Mouse (Mus musculus) heart, adult 18-20 months (tissue): ENCODE results near the gene Rxrb. TPM values are rescaled to one million over a fixed set of nuclear protein-coding genes. Genes with fewer than 3 reads are reported as not detected.
A peak's percentile ranks its signal among the peaks of the same experiment; 100 is the strongest.

ENCODE experiments used
- DNase-seq, 2 experiments: peaks; one replicate each; pipeline ENCODE4 v3.0.0; 2021 to 2022; ENCODE audit warnings: mixed read lengths in 1 of 2
- microRNA-seq, 2 experiments: library from miRNA; unstranded; fragments of <30 nt; microRNA quantifications; one replicate each; pipeline ENCODE4 v1.2.0; 2022
- total RNA-seq, 2 experiments: library from RNA; stranded (reverse); gene quantifications; 2 replicates each; pipeline ENCODE4 v1.2.3; 2021

The Rxrb gene
- total RNA-seq, 2 experiments from 2014 or later, result 42.3 to 45.4 TPM

DNA sequence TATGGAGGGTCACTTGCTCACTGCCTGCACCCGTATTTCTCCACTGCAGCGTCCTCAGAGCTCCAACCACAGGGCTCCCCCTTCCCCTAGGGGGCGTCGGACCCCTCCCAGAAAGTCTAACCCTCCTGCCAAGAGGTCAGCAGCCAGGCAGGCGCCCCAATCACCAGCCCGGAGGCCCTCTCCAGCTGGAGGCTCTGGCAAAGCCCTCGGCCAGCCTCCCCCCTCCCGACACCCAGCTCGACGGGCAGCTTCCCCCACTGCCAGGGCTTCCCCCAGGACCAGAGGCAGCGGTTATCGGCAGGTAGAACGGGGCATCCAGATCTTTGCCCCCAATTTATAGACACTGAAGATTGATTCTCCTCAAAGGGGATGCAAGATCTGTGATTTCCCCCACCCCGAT is 14.3 kb downstream of the Rxrb start:
- DNase-seq, result no peak

DNA sequence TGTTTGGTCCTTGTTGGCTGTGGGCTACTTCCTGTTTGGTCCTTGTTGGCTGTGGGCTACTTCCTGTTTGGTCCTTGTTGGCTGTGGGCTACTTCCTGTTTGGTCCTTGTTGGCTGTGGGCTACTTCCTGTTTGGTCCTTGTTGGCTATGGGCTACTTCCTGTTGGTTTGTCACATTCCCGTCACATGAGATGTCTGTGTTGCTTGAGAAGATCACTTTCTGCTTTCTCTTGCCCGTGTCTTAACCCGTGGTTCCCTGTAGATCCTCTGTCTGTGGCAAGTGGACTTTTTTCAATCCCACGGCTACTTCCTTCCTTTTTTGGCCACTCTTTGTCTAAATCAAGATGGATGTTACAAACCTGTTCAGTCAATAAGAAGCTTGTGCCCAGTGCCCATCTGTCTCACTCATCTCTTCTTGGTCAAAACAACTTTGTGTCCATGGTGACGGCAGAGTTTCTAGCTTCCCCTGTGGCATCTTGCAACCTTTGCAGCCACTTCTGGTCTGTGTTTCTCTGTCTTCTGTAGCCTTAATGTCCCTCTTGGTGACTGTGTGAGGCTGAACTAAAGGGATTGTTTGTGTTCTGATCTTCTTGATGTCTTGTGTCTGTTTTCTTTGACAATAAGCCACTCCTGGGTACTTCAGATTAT is 15.9 kb downstream of the Rxrb start:
- no peak for DNase-seq

DNA sequence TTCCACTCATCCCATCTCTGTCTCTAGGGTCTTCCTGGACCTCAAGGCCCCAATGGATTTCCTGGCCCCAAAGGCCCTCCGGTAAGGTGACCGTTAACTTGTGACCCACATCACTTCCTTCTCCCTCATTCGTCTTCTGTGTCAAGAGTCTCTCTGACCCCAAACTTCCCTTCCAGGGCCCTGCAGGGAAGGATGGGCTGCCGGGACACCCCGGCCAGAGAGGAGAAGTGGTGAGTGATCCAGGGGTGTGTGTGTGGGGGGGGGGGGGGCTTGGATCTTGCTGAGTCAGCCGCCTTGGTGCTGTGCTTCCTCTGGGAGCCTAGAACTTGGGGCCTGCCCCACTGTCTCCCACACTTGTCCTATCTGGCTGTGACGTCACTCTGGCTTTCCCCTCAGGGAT is 25.6 kb downstream of the Rxrb start:
- no peak for DNase-seq

DNA sequence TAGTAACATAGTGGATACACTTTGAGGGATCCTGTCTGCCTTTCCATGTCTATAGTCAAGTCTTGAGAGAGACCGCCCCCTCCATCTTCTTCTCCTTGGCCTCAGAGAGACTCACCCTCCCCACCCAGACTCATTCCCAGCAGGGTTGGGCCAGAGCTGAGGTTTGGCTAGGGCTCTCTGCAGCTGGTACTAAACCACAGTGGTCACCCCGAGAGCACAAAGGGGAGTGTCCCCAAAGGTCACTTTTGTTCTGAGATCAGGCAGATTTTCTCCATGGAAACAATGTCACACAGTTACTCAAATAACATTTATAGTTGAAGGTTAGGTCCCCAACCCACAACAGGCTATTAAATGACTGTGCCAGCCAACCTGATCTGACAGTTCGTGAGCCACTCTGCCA is 37.3 kb downstream of the Rxrb start:
- DNase-seq, result no peak

DNA sequence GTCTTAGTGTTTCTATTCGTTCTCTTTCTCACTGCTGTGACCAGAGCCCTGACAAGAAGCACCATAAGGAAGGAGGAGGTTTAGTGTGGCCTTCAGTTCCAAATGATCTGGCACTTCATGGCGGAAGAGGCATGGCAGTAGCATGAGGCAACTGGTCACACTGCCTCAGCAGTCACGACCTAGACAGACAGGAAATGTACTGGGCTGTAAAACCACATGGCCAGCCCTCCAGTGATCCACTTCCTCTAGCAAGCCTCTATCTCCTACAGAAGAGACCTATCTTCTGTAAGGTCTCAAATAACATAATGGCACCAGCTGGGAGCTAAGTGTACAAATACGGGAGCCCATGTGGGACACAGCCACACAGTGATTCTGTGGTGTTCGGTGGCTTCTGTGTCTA is 40.5 kb downstream of the Rxrb start:
- DNase-seq, result no peak

DNA sequence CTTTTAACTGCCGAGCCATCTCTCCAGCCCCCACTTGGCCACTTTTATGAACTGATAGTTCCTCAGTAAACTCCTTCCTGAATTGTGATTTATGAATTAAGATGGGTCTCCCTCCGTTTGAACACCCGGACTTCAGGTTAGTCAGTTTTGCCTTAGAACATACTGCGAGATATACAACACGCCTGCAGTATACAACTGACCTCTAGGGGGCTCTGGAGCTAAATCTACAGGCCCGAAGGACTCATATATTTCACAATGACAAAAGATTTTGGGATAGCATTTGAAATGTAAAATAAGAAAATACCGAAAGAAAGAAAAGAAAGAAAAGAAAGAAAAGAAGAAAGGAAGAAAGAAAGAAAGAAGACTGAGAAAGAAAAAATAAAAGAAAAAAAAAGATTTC is 43.7 kb downstream of the Rxrb start:
- DNase-seq, result peak; percentile 61 to 90

DNA sequence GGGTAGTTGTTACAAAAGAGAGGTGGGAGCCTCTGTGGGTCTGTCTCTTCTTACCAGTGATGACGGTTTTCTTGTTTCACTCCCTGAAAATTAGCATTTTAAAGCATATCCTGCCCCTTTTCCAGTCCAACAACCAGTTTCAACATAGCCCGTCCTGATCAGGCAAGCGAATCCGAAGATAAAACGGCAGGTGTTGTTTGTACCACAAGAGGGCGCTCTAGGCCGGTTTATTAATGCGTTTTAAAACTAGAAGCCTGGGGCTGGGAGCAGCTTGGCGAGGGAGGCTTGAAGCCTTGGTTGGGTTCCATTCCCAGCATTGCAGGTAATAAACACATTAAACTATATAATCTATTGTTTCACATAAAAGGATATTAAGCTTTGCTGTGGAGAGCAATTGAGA is 45.9 kb downstream of the Rxrb start:
- peak; percentile 54 to 84 for DNase-seq

DNA sequence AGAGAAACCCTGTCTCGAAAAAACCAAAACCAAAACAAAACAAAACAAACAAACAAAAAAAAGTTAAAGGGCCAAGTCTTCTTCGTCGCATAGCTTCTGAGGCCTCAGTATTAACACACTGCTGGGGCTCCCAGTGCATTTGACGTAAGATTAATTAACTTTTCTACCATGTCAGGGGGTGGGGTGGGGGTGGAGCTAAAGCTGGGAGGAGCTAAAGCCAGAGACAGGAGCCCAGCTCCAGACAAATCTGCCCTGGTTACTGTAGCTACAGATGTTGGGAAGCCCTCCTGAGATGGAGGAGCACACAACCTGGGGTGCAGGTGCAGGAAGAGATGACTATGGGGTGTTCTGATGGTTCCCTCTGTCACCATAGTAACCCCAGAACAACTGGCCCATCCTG is 46.5 kb downstream of the Rxrb start:
- no peak for DNase-seq

DNA sequence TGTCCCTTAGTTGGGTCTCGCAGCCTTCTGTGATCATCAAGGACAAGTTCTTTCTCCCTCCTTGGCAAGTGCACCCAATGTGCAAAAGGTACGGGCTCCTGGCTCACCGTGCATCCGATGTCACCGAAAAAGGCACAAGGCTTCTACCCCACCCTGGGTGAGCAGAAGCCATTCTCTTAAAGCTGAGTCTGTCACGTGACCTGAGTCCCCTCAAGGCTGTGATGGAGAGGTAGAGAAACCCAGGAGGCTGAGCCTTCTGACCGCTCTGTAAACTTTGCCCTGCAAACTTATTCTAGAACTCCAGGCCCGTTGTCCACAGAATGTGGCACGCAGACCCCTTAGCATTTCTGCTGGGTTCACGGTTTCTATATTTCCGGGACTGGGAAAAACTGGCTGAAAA is 47.4 kb downstream of the Rxrb start:
- DNase-seq, result no peak

DNA sequence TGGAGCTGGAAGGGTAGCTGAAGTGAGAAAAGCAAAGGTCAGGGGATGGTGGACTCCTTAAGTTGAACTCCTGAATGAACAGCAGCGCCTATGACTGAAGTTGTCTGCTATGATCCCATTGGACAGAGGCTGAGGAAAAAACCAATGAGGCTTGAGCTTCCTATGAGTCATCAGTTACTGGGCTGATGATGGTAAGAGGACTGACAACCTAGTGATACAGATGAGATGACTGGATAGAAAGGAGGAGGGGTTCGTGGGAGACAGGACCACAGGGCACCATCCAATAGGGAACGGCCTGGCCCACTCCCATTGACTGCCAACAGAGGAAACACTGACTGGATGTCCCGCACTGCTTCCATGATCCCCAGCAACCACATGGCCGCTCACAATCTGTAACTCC is 48.0 kb downstream of the Rxrb start:
- DNase-seq, result peak in 1 of 2 experiments; percentile 59

DNA sequence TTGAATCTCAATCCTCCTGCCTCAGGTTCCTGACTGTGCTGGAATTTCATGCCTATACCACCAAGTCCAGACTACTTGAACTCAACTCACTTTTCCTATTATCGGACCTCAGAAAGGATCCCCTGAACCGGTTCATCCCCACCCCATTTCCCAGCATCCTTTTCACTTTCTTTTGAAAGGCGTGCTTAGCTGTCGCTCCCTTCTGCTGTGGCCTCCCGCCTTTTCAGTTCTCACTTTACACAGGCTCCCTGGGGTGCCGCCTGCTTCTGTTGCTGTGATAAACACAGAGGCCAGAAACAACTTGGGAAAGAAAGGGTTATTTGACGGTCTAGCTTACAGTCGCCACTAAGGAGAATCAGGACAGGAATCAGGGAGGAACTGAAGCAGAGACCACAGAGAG is 51.5 kb downstream of the Rxrb start:
- DNase-seq, result no peak

DNA sequence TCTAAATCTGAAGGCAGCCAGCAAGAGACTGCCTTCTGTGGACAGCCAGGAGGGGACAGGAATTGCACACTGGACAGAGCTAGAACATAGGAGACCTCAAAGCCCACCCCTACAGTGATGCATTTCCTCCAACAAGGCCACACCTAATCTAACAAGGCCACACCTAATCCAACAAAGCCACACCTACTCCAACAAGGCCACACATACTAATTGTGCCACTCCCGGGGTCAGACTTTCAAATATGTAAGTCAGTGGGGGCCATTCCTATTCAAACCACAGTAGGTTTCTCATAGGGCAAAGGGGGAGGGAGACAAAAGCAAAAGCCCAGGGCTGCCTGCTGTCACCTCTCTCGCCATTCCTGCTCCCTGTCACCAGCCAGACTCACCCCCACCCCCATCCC is 55.8 kb downstream of the Rxrb start:
- DNase-seq, result no peak

Small RNA genes within 50 kb of the gene (microRNA-seq; reads per million reads assigned to microRNA genes)
- gene Mir219a-1, result 0 to 0.81 reads per million in 2 experiments
- gene Mir219c, result 0 reads per million in 2 experiments

Other genes with a start within 250 kb of the Rxrb start
- 10 to 100 TPM in 1 of 2 experiments, 1 to 10 TPM in 1; 5.5 to 12.2 TPM for gene Angptl4, start 250.0 kb upstream of the Rxrb start, total RNA-seq
- gene Kank3, start 221.3 kb upstream of the Rxrb start, total RNA-seq, result 10 to 100 TPM; 49.0 to 64.9 TPM
- gene Rps28, start 207.2 kb upstream of the Rxrb start, total RNA-seq, result 100 to 1,000 TPM; 702 to 791 TPM
- 100 to 1,000 TPM; 645 to 655 TPM for gene Ndufa7, start 207.2 kb upstream of the Rxrb start, total RNA-seq
- gene Cd320, start 188.7 kb upstream of the Rxrb start, total RNA-seq, result 10 to 100 TPM; 31.8 to 34.9 TPM
- not detected for gene Gm7029, start 158.0 kb upstream of the Rxrb start, total RNA-seq
- gene Kifc1, start 141.2 kb upstream of the Rxrb start, total RNA-seq, result 1 to 10 TPM in 1 of 2 experiments, under 1 TPM in 1; 0.80 to 1.4 TPM
- not detected for gene Platr17, start 126.7 kb upstream of the Rxrb start, total RNA-seq
- 10 to 100 TPM; 12.3 to 20.7 TPM for gene Daxx, start 122.4 kb upstream of the Rxrb start, total RNA-seq
- 100 to 1,000 TPM; 111 to 115 TPM for gene Tapbp, start 115.9 kb upstream of the Rxrb start, total RNA-seq
- 10 to 100 TPM; 15.6 to 16.6 TPM for gene Zbtb22, start 115.9 kb upstream of the Rxrb start, total RNA-seq
- 10 to 100 TPM; 30.9 to 31.8 TPM for gene Rgl2, start 102.3 kb upstream of the Rxrb start, total RNA-seq
- gene Pfdn6, start 91.5 kb upstream of the Rxrb start, total RNA-seq, result 10 to 100 TPM; 69.9 to 76.1 TPM
- 10 to 100 TPM; 10.3 to 10.9 TPM for gene Wdr46, start 91.2 kb upstream of the Rxrb start, total RNA-seq
- gene B3galt4, start 80.3 kb upstream of the Rxrb start, total RNA-seq, result 1 to 10 TPM; 1.3 to 1.8 TPM
- 10 to 100 TPM; 36.8 to 39.7 TPM for gene Vps52, start 76.0 kb upstream of the Rxrb start, total RNA-seq
- gene Rps18, start 75.8 kb upstream of the Rxrb start, total RNA-seq, result 100 to 1,000 TPM; 419 to 435 TPM
- 100 to 1,000 TPM; 204 to 337 TPM for gene H2-K1, start 31.5 kb upstream of the Rxrb start, total RNA-seq
- gene Ring1, start 7.1 kb upstream of the Rxrb start, total RNA-seq, result 10 to 100 TPM; 13.2 to 16.9 TPM
- gene H2-Ke6, start 3.8 kb upstream of the Rxrb start, total RNA-seq, result 100 to 1,000 TPM; 131 to 137 TPM
- gene Slc39a7, start 130 bp upstream of the Rxrb start, total RNA-seq, result 10 to 100 TPM; 66.3 to 67.0 TPM
- gene Col11a2, start 7.6 kb downstream of the Rxrb start, total RNA-seq, result 1 to 10 TPM in 1 of 2 experiments, under 1 TPM in 1; 0.55 to 1.7 TPM
- gene H2-Oa, start 60.5 kb downstream of the Rxrb start, total RNA-seq, result 1 to 10 TPM in 1 of 2 experiments, not detected in 1; 1.6 TPM
- 1 to 10 TPM; 5.9 to 7.2 TPM for gene H2-DMa, start 87.7 kb downstream of the Rxrb start, total RNA-seq
- gene Brd2, start 90.8 kb downstream of the Rxrb start, total RNA-seq, result 10 to 100 TPM; 64.5 to 79.0 TPM
- gene H2-DMb2, start 111.5 kb downstream of the Rxrb start, total RNA-seq, result 1 to 10 TPM; 2.0 to 7.5 TPM
- gene H2-DMb1, start 121.3 kb downstream of the Rxrb start, total RNA-seq, result 1 to 10 TPM; 3.0 to 3.9 TPM
- 10 to 100 TPM in 1 of 2 experiments, 1 to 10 TPM in 1; 5.7 to 11.4 TPM for gene Tap1, start 155.7 kb downstream of the Rxrb start, total RNA-seq
- gene Psmb9, start 156.0 kb downstream of the Rxrb start, total RNA-seq, result 10 to 100 TPM; 13.1 to 25.3 TPM
- gene Psmb8, start 165.9 kb downstream of the Rxrb start, total RNA-seq, result 10 to 100 TPM; 19.5 to 34.4 TPM
- 10 to 100 TPM; 25.3 to 33.3 TPM for gene Tap2, start 171.7 kb downstream of the Rxrb start, total RNA-seq
- 1 to 10 TPM in 1 of 2 experiments, under 1 TPM in 1; 0.77 to 5.7 TPM for gene H2-Ob, start 207.1 kb downstream of the Rxrb start, total RNA-seq
- 10 to 100 TPM; 36.6 to 43.8 TPM for gene H2-Ab1, start 225.9 kb downstream of the Rxrb start, total RNA-seq